Mouse (Mus musculus) spleen, adult 2 months (tissue): Measurements from ENCODE around the gene Rwdd2a. TPM values are rescaled to one million over a fixed set of nuclear protein-coding genes. Genes with fewer than 3 reads are reported as not detected.

Experiments used
- DNase-seq, 2 experiments: peaks; one replicate each; pipeline versions ENCODE4 v3.0.0 to v3.0.0-alpha.2; 2012 to 2021; ENCODE audit warnings: low spot score in 2 of 2, low read depth in 1 of 2
- H3K27ac ChIP-seq: fragments of 200-500 bp; 2 replicates; pipeline ENCODE4 v1.5.1; 2012; ENCODE audit warnings: low read length, inconsistent platforms; ENCODE audit not compliant: insufficient read depth
- H3K27me3 ChIP-seq: fragments of 200-500 bp; 2 replicates; pipeline ENCODE4 v1.6.1; 2012; ENCODE audit warnings: mild to moderate bottlenecking, moderate library complexity, low read length, inconsistent platforms; ENCODE audit not compliant: control insufficient read depth, insufficient read depth
- H3K36me3 ChIP-seq: fragments of 200-500 bp; 2 replicates; pipeline ENCODE4 v1.6.1; 2012; ENCODE audit warnings: mild to moderate bottlenecking, low read length, inconsistent platforms; ENCODE audit not compliant: control insufficient read depth, insufficient read depth
- H3K4me1 ChIP-seq: fragments of 200-500 bp; 2 replicates; pipeline ENCODE4 v1.6.1; 2011; ENCODE audit warnings: inconsistent platforms; ENCODE audit not compliant: control insufficient read depth, insufficient read depth, insufficient read length
- H3K4me3 ChIP-seq: fragments of 200-500 bp; 2 replicates; pipeline ENCODE4 v1.5.1; 2011; ENCODE audit warnings: mild to moderate bottlenecking, inconsistent platforms; ENCODE audit not compliant: insufficient read depth, insufficient read length; ENCODE audit errors: extremely low read depth
- CTCF ChIP-seq: fragments of 200-500 bp; IDR thresholded peaks from 2 replicates; pipeline ENCODE4 v1.5.1; 2011; ENCODE audit warnings: mild to moderate bottlenecking, inconsistent platforms; ENCODE audit not compliant: insufficient read depth, insufficient read length, insufficient replicate concordance; ENCODE audit errors: extremely low read depth
- POLR2A ChIP-seq: fragments of 200-500 bp; IDR thresholded peaks from 2 replicates; pipeline ENCODE4 v1.6.1; 2011; ENCODE audit warnings: low read depth, low read length, inconsistent platforms
- WGBS: fragments of 180-500 bp; shearing (Covaris S2); methylation state at CpG from one replicate; pipeline ENCODE4 v1.1.7; 2018; 5-methylcytosine and 5-hydroxymethylcytosine counted together
- polyA plus RNA-seq: library from polyadenylated mRNA; depleted of rRNA; stranded (reverse); fragments of >200 nt; gene quantifications from 2 replicates; pipeline ENCODE4 v1.2.3, GENCODE M21; 2012; rRNA removed

Rwdd2a gene
- polyA plus RNA-seq = 0.96 and 1.3 TPM in 2 replicates

- TF ChIP-seq CTCF = no peak
- TF ChIP-seq POLR2A = peak; percentile 90
- under 1% methylated on average over 59 of the region's 59 CpGs for WGBS
- H3K36me3 ChIP-seq = peaks cover 3% of the 10 kb centered on the region
- DNase-seq = peak; percentile 84 to 95
- H3K27me3 ChIP-seq = no peaks in the 10 kb centered on the region
- peak within 1 kb of the TSS; percentile 94 for H3K4me3 ChIP-seq
- peak within 1 kb of the TSS; percentile 46; the same call in 1 of the 2 replicates for H3K27ac ChIP-seq
- no peaks in the 10 kb centered on the region for H3K4me1 ChIP-seq
These were observed at the start of gene Rwdd2a, which contains the start of gene Pgm3 for GRCm38 (mm10) chr9:86571540-86572135. TSS of gene Rwdd2a (plus strand) at chr9:86571991. TSS of gene Pgm3 (minus strand) at chr9:86571842.

GRCm38 (mm10) chr9:86522335-86522734 is 49.5 kb upstream of the Rwdd2a start:
- no peak for DNase-seq
- TF ChIP-seq POLR2A = no peak
- TF ChIP-seq CTCF = no peak
- H3K4me3 ChIP-seq = no peak overlapping the region
- no peaks in the 10 kb centered on the region for H3K27me3 ChIP-seq
- peaks cover 22% of the 10 kb centered on the region for H3K36me3 ChIP-seq
- no peak overlapping the region for H3K27ac ChIP-seq
- H3K4me1 ChIP-seq = no peaks in the 10 kb centered on the region

- no peaks in the 10 kb centered on the region for H3K27me3 ChIP-seq
- H3K36me3 ChIP-seq = peaks cover 17% of the 10 kb centered on the region
- no peak overlapping the region for H3K4me3 ChIP-seq
- H3K4me1 ChIP-seq = no peaks in the 10 kb centered on the region
- DNase-seq = no peak
- WGBS = 80% methylated on average over 2 of the region's 2 CpGs
- no peak overlapping the region for H3K27ac ChIP-seq
- TF ChIP-seq CTCF (no peak), POLR2A (no peak)
These were observed 46.2 kb upstream of the Rwdd2a start for GRCm38 (mm10) chr9:86525600-86525999.

- Histone ChIP-seq H3K36me3 (peaks cover 11% of the 10 kb centered on the region), H3K27me3 (no peaks in the 10 kb centered on the region), H3K27ac (no peak overlapping the region), H3K4me3 (no peak overlapping the region), H3K4me1 (no peaks in the 10 kb centered on the region)
- no peak for DNase-seq
- WGBS = 93% methylated on average over 5 of the region's 5 CpGs
- no peak for TF ChIP-seq CTCF
- TF ChIP-seq POLR2A = no peak
These were observed 37.7 kb upstream of the Rwdd2a start for GRCm38 (mm10) chr9:86534071-86534470.

- no peaks in the 10 kb centered on the region for H3K27me3 ChIP-seq
- WGBS = 92% methylated on average over 3 of the region's 3 CpGs
- TF ChIP-seq POLR2A = no peak
- no peak for TF ChIP-seq CTCF
- H3K4me1 ChIP-seq = no peaks in the 10 kb centered on the region
- DNase-seq = no peak
- peaks cover 17% of the 10 kb centered on the region for H3K36me3 ChIP-seq
- no peak overlapping the region for H3K4me3 ChIP-seq
- H3K27ac ChIP-seq = no peak overlapping the region
These were observed 28.3 kb upstream of the Rwdd2a start for GRCm38 (mm10) chr9:86543451-86543850.

GRCm38 (mm10) chr9:86544559-86544958 is 27.2 kb upstream of the Rwdd2a start:
- Histone ChIP-seq H3K4me3 (no peak overlapping the region), H3K4me1 (no peaks in the 10 kb centered on the region), H3K27ac (no peak overlapping the region), H3K36me3 (peaks cover 17% of the 10 kb centered on the region), H3K27me3 (no peaks in the 10 kb centered on the region)
- no peak for TF ChIP-seq CTCF
- TF ChIP-seq POLR2A = no peak
- DNase-seq = no peak
- 69% methylated on average over 1 of the region's 1 CpGs for WGBS

GRCm38 (mm10) chr9:86549637-86550162 is 22.1 kb upstream of the Rwdd2a start:
- H3K27ac ChIP-seq = no peak overlapping the region
- TF ChIP-seq CTCF (no peak), POLR2A (no peak)
- no peaks in the 10 kb centered on the region for H3K27me3 ChIP-seq
- WGBS = 94% methylated on average over 5 of the region's 5 CpGs
- DNase-seq = no peak
- H3K36me3 ChIP-seq = peaks cover 19% of the 10 kb centered on the region
- no peaks in the 10 kb centered on the region for H3K4me1 ChIP-seq
- no peak overlapping the region for H3K4me3 ChIP-seq
